Mouse (Mus musculus): Measurements from ENCODE around the gene Cldn6.
A peak's percentile ranks its signal among the peaks of the same experiment; 100 is the strongest.

Cldn6 gene

DNA sequence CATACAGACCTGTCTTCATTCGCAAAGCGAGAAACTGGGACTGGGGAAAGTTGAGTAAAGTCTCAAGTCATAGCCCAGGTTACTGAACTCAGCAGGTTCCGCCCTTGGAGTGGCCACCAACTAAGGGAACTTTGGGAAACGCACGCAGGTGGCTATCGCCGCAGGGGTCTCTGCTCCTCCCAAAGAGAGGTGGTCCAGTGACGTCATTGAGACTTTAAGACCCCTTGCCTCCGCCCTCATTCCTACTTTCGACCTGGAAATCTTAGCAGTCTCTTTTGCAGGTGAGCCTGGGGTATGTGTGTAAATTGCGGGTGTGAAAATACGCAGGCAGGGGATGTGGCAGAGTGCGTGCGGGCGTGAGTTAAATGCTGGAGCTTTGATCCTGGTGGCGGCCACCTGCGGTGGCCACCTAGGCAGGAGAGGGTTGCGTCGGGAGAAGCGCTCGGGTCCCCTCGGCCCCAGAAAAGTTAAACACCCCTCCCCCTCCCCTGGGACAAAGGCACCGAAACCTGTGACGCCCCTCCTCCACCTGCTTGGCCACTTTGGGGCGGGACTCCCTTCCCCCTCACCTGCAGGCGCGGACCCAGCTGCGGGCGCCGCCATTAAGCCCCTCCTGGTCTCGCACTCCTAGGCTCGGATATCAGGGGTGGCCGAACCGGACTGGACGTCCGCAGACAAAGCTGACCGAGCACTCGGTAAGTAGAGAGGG lies at the start of gene Cldn6:
Cldn6 (plus strand) TSS at position 123 of the 709 bp plus-strand sequence.
- no peak for DNase-seq (ENCODE audit: low read depth)

DNA sequence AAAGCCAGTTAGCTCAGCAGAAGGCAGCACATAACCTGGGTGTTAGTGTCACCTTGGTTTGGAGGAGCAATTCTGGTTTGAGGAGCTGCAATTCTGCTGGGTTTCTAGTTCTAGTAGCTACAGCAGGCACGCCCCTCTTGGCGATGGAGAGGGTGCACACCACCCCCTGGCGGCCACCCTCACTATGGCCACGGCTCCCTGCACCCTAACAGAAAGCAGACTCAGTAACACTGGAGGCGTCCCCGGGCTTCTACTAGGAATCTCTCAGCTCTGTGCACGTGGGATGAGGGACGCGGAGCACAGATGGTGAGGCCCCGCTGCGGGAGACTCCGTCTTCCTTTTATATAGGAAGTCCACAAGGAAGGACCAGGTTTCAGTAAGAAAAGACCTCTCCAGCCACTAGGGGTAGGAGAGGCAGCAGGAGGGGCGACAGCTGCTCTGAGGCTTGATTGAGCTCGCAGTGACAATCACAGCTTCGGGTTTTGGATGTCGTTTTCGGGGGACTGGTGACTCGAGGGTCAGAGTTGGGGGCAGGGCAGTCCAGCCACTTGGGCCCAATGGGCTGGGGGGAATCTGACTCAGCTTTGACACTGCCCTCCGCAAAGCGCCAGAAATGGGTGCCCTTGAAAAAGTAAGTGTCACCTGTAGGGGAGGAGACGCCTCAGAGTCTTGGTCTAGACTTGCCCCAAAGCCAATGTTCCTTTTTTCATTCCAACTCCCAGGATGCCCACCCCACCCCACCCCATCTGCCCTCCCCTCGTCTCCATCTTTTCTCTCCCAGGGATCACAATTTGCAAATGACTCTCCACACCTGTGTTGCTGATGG lies 48.6 kb upstream of the Cldn6 start:
- DNase-seq (ENCODE audit: low read depth), result peak; percentile 92

DNA sequence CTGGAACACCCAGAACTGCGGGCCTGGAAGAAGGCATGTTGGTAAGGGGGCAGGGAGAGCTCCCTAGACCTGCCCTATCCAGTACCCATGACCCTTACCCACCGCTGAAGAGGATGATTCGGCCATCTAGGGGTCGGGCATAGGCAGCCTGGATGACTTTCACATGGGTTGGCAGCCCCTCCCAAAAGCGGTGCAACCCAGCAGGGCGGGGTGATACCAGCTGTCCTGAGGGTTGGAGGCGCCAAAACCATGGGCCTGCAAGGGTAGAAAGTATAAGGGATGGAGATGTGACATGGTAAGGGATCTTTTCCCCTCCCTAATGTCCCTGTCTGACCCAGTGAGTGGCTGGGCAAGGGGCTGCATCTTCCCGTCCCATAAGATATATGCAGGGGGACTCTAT lies 47.8 kb upstream of the Cldn6 start:
- DNase-seq (ENCODE audit: low read depth), result no peak

DNA sequence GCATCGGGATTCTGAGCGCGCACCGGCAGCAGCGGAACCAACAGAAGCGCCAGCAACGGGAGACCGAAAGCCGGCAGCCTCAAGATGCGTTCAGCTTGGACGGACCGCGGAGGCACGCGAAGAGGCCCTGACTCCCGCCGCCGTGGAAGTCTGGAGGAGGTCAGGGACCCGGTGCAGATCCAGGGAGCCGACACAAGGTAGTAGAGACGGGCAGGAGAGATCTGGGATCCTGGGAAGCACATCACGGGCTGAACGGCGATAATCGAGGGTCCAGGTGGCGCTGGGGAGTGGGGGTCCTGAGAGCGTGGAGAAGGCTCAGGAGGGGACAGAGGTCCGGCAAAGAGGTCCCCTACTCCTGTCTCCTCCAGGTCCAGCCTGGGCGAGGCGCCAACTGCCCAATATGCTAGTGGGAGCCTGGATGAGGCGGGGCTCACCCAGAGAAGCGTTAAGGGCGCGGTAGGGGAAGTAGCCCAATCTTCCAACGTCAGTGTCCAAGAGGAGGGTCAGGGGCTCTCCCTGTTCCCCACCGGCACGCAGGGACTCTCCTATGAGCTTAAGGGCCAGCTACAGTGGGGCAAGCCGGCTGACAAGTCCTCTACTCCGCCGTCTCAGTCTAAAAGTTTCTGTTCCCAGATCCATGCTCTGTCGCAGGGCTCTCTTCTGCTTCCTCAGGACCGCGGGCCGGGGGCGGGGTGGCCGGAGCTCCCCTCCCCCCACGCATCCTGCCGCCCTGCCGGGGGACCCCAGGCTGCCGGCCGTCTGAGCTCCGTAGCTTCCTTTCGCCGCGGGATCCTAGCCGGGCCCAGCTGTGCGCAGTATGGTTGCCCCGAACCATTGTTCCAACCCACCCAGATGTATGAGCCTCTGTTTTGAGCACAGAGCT lies 34.2 kb upstream of the Cldn6 start, which contains the start of gene Mmp25:
Mmp25 (minus strand) TSS at position 665 of the 883 bp plus-strand sequence.
- no peak for DNase-seq (ENCODE audit: low read depth)

DNA sequence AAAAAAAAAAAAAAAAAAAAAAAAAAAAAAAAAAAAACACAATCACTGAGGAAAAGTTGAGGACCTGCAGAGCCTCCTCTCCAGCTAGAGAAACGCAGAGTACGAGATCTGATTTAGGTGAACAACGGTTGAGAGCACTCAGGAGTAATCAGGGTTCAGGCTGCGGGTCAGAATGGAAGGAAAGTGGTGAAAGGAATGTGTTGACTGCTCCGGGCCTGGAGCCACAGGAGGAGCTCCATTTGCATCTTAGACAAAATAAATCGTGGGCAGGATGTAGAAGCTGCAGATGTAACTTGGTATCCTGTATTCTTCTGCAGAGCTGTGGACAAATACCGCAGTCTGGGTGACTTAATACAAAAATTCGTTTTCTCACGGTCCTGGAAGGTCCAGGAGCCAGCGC lies 33.2 kb upstream of the Cldn6 start:
- no peak for DNase-seq (ENCODE audit: low read depth)

DNA sequence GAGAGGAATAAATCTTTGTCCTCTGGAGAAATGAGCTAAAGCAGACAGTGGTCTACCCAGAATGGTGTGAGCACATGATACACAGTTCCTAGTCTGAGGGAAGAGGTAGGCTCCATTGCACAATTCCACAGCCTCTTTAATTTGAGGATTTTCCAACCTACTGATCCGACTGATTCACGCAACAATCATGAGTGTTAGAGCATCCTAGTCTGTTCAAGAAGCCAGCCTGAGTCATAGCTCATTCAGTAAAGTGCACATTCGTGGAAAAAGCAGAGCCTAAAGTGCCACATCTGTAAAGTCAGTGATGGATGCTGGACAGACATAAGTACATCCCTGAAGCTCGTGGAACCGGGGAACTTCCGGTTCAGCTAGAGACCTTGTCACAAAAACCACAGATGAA lies 27.7 kb upstream of the Cldn6 start:
- DNase-seq (ENCODE audit: low read depth), result no peak

DNA sequence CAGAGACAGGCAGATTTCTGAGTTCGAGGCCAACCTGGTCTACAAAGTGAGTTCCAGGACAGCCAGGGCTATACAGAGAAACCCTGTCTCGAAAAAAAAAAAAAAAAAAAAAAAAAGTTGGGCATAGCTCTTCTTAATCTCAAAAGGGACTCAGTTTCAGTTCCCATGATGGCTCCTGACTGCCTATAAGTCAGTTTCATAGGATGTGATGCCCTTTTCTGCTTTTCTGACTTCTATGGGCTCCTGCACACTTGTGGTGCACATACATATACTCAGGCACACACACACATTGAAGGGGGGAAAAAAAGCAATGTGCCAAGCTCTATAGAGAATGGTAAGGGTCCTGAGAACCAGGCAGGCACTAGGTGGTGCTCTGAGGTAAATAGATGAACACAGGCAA lies 25.7 kb upstream of the Cldn6 start:
- no peak for DNase-seq (ENCODE audit: low read depth)

DNA sequence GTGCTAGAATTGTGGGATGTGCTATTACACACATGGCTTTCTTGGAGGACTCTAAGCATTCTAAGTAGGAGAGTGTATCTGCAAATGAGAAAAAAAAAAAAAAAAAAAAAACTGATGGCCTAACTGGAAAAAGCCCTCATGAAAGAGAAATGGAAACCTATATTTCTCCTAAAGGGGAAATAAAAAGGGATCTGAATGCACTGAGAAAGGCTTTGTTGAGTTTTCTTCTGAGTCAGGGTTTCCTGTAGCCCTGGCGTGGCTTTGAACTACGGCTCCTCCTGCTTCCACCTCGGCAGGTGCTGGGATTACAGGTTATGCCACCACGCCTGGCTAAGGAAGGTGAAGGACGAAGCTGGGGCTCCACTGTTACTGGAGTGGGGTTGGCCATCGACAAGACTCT lies 25.0 kb upstream of the Cldn6 start:
- no peak for DNase-seq (ENCODE audit: low read depth)

DNA sequence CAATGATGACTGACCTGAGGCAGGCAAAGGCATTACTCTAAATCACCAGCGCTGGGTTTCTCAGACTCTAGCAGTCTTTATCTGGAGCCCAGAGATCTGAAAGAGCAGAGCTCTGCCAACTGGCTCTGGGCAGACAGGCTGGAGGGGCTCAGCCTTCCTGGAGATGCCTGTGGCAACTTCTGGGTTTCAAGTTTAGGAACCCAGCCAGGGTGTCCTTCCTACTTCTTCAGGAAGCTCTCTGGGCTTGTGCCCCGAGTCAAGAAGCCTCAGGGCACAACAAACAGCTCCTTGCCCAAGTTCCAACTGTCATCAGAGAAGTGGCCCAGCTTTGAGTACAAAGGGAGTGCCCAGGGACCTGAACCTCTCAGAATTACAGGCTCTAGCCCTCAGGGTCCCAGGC lies 24.6 kb upstream of the Cldn6 start:
- no peak for DNase-seq (ENCODE audit: low read depth)

DNA sequence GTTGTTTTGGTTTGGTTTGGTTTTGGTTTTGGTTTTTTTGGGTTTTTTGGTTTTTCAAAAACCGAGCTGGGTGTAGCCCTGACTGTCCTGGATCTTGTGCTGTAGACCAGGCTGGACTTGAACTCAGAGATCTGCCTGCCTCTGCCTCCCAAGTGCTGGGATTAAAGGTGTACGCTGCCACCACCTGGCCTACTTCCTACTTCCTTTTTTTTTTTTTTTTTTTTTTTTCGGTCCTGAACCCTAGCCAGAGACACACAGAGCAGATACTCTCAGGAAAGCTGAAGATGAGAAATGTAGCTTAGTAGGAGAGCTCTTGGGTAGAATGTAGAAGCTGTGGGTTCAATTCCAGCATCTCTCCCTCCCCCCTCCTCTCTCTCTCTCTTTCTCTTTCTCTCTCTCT lies 20.6 kb upstream of the Cldn6 start:
- no peak for DNase-seq (ENCODE audit: low read depth)

DNA sequence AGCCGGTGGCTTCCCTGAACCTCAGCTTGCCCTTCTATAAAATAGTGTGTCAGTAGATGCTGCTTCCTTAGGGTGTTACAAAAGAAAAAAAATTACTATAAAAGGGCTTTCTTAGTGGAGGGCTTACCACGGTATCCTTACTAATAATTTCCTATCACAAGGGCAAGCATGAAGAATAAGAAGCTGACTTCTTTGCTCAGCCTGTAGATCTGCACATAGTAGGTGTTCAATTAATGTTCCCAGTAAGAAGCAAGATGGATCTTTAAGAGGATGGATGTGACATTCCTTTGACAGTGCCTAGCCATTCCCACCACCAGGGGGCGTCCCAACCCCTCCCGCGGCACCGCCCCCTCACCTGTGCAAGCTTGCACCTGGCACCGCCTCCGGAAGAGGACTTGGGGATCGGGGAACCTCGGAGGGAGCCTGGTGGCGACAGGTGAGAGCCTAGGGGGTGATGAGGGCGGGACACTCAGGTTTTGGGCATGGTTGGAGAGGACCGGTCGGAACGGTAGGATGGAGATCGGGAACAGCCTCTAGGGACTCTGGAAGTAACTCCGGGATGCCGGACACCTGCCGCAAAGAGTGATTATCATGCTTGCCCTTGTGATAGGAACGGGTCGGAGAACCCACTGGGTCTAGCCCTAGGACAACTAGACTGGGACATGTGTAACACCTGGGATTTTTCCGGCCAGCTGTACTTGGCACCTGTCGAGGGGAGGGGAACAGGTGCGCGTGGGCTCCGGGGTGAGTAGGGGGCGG lies 18.8 kb upstream of the Cldn6 start, which contains the start of gene Bicdl2:
Bicdl2 (plus strand) TSS at position 390 of the 759 bp plus-strand sequence.
- DNase-seq (ENCODE audit: low read depth), result peak; percentile 72

DNA sequence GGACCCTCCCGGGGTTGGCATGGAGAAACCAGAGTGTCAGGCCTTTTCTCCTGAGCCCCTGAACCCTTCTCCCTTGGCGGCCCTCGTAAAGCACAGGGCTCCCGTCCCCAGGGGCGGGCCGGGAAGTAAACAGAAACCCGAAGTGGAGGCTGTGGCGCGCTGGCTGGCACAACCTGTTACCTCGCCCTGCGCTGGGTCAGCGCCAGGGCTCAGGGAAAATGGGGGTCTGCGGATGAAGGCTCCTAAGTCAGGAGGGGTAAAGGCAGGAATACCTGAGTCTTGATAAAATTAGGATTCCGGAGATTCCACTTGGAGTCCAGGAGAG lies 18.2 kb upstream of the Cldn6 start:
- no peak for DNase-seq (ENCODE audit: low read depth)

DNA sequence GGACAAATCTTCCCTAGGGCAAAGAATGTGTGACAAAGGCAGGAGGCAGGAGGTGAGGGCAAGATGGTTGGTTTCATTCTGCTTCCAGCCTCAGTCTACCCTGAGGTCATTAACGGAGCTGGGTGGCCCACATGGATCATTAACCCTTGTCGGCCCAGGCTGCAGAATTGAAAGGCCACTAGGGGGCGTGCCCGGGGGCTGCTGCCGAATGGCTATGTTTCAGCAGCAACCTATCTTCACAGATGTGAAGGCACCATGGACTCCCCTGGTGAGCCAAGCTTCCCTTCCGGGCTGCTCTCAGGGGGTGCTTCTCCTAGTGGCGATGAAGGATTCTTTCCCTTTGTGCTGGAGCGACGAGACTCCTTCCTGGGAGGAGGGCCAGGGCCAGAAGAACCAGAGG lies 17.5 kb upstream of the Cldn6 start:
- DNase-seq (ENCODE audit: low read depth), result peak; percentile 55

DNA sequence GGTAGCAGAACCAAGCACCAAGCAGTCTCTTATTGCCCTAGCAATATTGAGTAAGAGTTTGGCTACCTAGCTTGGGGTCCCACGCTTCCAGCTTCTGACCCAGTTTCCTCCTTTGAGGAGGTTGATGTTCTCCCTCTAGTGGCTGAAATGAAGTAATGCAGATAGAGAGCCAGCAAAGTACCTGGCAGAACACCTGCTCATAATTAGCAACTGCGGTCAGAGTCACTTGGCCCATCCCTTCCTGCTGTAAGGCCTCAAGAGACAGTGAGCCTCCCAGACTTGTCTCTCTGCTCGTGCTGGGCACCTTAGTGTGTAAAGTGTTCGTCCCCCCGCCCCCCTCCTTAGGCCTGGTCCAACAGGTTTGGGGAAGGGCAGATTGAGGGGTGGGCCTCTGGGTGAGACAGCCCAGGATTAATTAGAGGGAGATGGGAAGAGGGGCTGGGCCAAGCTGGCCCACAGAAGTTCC lies 14.5 kb upstream of the Cldn6 start:
- peak; percentile 73 for DNase-seq (ENCODE audit: low read depth)

DNA sequence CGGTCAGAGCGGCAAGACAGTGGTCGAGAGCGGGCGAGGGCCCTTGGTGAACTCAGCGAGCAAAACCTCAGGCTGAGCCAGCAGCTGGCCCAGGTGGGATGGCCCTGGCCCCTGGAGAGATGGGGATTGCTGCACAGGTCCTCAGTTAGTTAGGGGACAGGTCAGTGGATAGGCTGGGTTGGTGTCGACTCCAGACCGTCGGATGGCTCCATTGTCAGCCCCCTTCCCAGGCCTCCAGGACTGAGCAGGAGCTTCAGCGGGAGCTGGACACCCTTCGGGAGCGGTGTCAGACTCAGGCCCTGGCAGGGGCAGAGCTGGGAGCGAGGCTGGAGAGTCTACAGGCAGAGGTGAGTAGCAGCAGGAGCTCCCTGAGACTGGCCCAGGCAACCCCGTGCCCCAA lies 13.5 kb upstream of the Cldn6 start:
- no peak for DNase-seq (ENCODE audit: low read depth)

DNA sequence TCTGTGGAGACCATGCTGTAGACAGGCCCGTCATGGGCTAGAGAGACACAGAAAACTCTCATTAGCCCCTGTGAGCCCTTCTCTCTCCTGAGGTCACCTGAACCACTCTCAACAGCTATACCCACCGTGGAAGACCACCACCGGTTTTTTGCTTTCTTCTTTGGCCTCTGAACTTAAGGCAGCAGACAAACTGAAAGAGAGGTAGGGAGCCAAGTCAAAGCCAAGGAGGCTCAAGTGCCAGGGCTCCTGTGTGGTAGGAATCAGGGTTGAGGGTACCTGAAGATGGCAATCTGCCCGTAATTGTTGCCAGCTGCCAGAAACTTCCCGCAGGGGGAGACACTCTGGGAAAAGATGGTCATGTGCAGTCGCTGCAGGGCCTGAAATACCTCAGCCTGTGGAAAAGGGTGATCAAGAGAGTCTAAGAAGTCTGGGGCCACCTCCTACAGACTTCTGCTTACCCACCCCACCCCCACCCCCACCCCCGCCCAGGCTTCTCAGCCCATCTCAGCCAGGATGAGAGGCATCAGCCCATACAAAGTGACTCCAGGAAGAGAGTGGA lies 8.5 kb upstream of the Cldn6 start:
- no peak for DNase-seq (ENCODE audit: low read depth)

DNA sequence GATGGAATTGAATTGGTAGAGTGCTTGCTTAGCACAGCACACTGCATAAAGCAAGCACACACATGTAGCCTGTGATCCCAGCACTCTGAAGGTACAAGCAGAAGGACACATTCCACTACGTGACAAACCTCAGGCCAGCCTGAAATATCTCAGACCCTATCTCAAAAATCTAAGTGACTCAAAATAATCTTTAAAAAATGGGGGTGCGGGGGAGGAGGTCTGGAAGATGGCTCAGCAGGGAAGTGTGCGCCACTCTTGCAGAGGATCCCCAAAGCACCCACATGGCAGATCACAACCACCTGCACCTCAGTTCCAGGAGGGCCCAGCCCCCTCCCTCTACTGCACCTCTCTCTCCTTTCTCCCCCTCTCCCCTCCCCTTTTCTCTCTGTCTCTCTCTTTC lies 7.5 kb upstream of the Cldn6 start:
- no peak for DNase-seq (ENCODE audit: low read depth)

DNA sequence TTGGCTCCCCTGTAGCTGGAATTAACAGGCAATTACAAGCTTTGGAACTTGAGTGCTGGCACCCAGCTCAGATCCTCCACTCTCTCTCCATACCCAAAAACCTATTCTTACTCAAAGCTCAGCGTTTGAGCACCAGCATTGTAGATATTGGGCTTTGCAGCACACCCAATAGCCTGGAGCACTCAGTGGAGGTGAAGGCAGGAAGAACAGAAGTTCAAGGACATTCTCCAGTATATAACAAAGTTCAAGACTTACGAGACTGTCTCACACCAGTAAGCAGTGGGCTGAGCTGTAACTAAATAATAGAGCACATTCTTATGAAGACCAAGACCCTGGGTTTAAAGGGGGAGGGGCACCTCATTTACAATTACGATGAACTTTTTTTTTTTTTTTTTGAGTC lies 6.3 kb upstream of the Cldn6 start:
- DNase-seq (ENCODE audit: low read depth), result no peak

DNA sequence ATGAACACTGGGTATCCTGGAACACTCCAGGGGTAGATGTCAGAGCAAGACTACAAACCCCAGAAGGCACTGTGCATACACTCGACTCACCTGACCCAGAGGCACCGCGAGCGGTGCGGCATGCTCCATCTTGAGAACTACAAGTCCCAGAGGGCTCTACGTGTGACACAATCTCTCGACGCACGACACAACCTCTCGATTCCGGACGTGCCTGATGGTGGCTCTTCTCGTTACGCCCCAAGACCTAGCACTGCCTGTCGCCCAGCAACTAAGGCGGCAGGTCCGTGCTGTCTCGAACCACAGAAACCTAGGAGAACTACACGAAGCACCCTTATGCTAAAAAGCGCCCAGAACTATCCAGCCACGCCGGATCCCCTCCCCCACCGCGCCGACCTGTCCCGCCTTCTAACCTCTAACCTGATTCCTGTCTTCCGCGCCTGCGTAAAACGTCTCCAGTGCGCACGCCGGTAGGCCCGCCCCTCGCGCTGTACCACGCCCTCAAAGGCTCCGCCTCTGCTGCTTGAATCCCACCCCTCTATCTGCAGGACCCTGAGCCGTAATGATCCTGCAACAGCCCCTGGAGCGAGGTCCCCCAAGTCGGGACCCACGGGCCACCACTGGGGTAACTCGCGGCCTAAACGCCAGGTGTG lies 5.5 kb upstream of the Cldn6 start, which contains the start of the genes Hcfc1r1 and Thoc6:
Hcfc1r1 (plus strand) TSS at position 173 of the 650 bp plus-strand sequence.
Thoc6 (minus strand) TSS at position 459 of the 650 bp plus-strand sequence.
- peak; percentile 97 for DNase-seq (ENCODE audit: low read depth)

DNA sequence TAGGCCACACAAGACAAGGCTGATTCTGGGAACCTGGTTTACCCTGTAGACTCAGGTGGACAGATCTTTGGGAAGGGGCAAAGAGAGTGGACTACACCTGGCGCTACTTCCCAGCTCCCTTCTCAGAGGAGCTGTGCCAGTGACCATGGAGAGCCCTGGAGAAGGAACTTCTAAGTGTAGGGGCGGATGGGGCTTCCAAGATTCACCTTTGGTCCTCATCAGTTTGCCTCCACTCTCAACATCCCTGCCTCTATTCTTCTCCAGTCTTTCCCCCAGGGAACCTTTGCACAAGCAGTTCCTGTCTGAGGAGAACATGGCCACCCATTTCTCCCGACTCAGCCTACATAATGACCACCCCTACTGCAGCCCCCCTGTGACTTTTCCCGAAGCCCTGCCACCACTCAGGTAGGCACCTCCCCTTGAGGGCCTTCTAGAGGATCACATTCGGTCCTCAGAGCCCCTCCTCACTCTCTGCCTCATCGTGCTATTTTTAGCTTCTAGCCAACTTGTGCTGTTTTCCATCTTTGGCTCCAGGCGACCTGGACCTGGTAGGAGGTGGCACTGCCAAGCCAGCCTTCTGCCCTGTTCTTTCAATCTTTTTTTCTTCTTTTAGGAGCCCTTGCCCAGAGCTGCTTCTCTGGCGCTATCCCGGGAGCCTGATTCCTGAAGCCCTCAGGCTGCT lies 4.6 kb upstream of the Cldn6 start:
- DNase-seq (ENCODE audit: low read depth), result no peak

Measured in naive thymus-derived CD4-positive, alpha-beta T cell, adult 2 months (primary cell).